Mouse (Mus musculus): Measurements from ENCODE around the gene Hydin. TPM values are rescaled to one million over a fixed set of nuclear protein-coding genes. Genes with fewer than 3 reads are reported as not detected.

Gene Hydin
- polyA plus RNA-seq, 1 experiment from 2014 or later, result 0.32 TPM

- H3K9ac ChIP-seq (ENCODE audit: low read depth, low read length), result no peak overlapping the region
- DNase-seq (ENCODE audit: low spot score) (peak; percentile 48), ATAC-seq (ENCODE audit: low read depth) (no peak)
- H3K9me3 ChIP-seq (ENCODE audit: control insufficient read depth, low read length), result no peaks in the 10 kb centered on the region
- peaks cover 20% of the 10 kb centered on the region for H3K36me3 ChIP-seq (ENCODE audit: control insufficient read depth, insufficient read depth, low read length)
- 69% methylated on average over 9 of the region's 9 CpGs for WGBS
- no peaks in the 10 kb centered on the region for H3K27me3 ChIP-seq (replicated peaks; ENCODE audit: control insufficient read depth, insufficient read depth, low read length)
- H3K4me1 ChIP-seq (ENCODE audit: control insufficient read depth, insufficient read depth, low read length), result no peaks in the 10 kb centered on the region; the same call in 1 of the 2 replicates
- peak overlapping the region; percentile 81 for H3K27ac ChIP-seq (replicated peaks; ENCODE audit: low read depth, low read length)
- no peak overlapping the region for H3K4me2 ChIP-seq (ENCODE audit: low read depth, low read length)
- no peak overlapping the region for H3K4me3 ChIP-seq (ENCODE audit: low read depth, low read length)
These were observed 362.7 kb downstream of the Hydin start for GRCm38 (mm10) chr8:110629245-110630063.

GRCm38 (mm10) chr8:110630079-110630478 lies 363.3 kb downstream of the Hydin start:
- DNase-seq (ENCODE audit: low spot score) (no peak), ATAC-seq (ENCODE audit: low read depth) (0 out of 2 replicates have a peak, but pooled peaks have one; percentile 10)
- Histone ChIP-seq H3K27ac (replicated peaks; ENCODE audit: low read depth, low read length) (peak overlapping the region; percentile 81), H3K9ac (ENCODE audit: low read depth, low read length) (no peak overlapping the region), H3K4me1 (ENCODE audit: control insufficient read depth, insufficient read depth, low read length) (no peaks in the 10 kb centered on the region; the same call in 1 of the 2 replicates), H3K36me3 (ENCODE audit: control insufficient read depth, insufficient read depth, low read length) (peaks cover 26% of the 10 kb centered on the region), H3K4me3 (ENCODE audit: low read depth, low read length) (no peak overlapping the region), H3K9me3 (ENCODE audit: control insufficient read depth, low read length) (no peaks in the 10 kb centered on the region), H3K27me3 (replicated peaks; ENCODE audit: control insufficient read depth, insufficient read depth, low read length) (no peaks in the 10 kb centered on the region), H3K4me2 (ENCODE audit: low read depth, low read length) (no peak overlapping the region)
- 80% methylated on average over 3 of the region's 3 CpGs for whole genome bisulfite sequencing

GRCm38 (mm10) chr8:110630571-110631071 lies 363.8 kb downstream of the Hydin start:
- Histone ChIP-seq H3K27ac (replicated peaks; ENCODE audit: low read depth, low read length) (peak overlapping the region; percentile 81), H3K4me2 (ENCODE audit: low read depth, low read length) (peak overlapping the region; percentile 41), H3K9ac (ENCODE audit: low read depth, low read length) (no peak overlapping the region), H3K4me3 (ENCODE audit: low read depth, low read length) (peak overlapping the region; percentile 13), H3K36me3 (ENCODE audit: control insufficient read depth, insufficient read depth, low read length) (peaks cover 31% of the 10 kb centered on the region), H3K4me1 (ENCODE audit: control insufficient read depth, insufficient read depth, low read length) (no peaks in the 10 kb centered on the region; the same call in 1 of the 2 replicates), H3K27me3 (replicated peaks; ENCODE audit: control insufficient read depth, insufficient read depth, low read length) (no peaks in the 10 kb centered on the region), H3K9me3 (ENCODE audit: control insufficient read depth, low read length) (no peaks in the 10 kb centered on the region)
- WGBS, result 55% methylated on average over 8 of the region's 8 CpGs
- DNase-seq (ENCODE audit: low spot score) (peak; percentile 88), ATAC-seq (ENCODE audit: low read depth) (peak; percentile 88)

GRCm38 (mm10) chr8:110631201-110631600 lies 364.4 kb downstream of the Hydin start:
- Histone ChIP-seq H3K4me2 (ENCODE audit: low read depth, low read length) (peak overlapping the region; percentile 41), H3K4me3 (ENCODE audit: low read depth, low read length) (peak overlapping the region; percentile 13; the same call in 1 of the 2 replicates), H3K9me3 (ENCODE audit: control insufficient read depth, low read length) (no peaks in the 10 kb centered on the region), H3K36me3 (ENCODE audit: control insufficient read depth, insufficient read depth, low read length) (peaks cover 35% of the 10 kb centered on the region), H3K27me3 (replicated peaks; ENCODE audit: control insufficient read depth, insufficient read depth, low read length) (no peaks in the 10 kb centered on the region), H3K4me1 (ENCODE audit: control insufficient read depth, insufficient read depth, low read length) (no peaks in the 10 kb centered on the region; the same call in 1 of the 2 replicates), H3K9ac (ENCODE audit: low read depth, low read length) (no peak overlapping the region), H3K27ac (replicated peaks; ENCODE audit: low read depth, low read length) (peak overlapping the region; percentile 81)
- ATAC-seq (ENCODE audit: low read depth) (peak; percentile 42; the same call in 1 of the 2 replicates), DNase-seq (ENCODE audit: low spot score) (peak; percentile 56)
- WGBS, result 82% methylated on average over 7 of the region's 7 CpGs

GRCm38 (mm10) chr8:110633814-110634213 lies 367.0 kb downstream of the Hydin start:
- WGBS, result 95% methylated on average over 3 of the region's 3 CpGs
- peaks cover 58% of the 10 kb centered on the region for H3K36me3 ChIP-seq (ENCODE audit: control insufficient read depth, insufficient read depth, low read length)
- no peak overlapping the region for H3K4me2 ChIP-seq (ENCODE audit: low read depth, low read length)

GRCm38 (mm10) chr8:110636182-110636581 lies 369.4 kb downstream of the Hydin start:
- no peaks in the 10 kb centered on the region for H3K9me3 ChIP-seq (ENCODE audit: control insufficient read depth, low read length)
- H3K27ac ChIP-seq (replicated peaks; ENCODE audit: low read depth, low read length), result no peak overlapping the region
- no peaks in the 10 kb centered on the region for H3K27me3 ChIP-seq (replicated peaks; ENCODE audit: control insufficient read depth, insufficient read depth, low read length)
- no peak overlapping the region for H3K4me3 ChIP-seq (ENCODE audit: low read depth, low read length)
- no peaks in the 10 kb centered on the region for H3K4me1 ChIP-seq (ENCODE audit: control insufficient read depth, insufficient read depth, low read length)
- ATAC-seq (ENCODE audit: low read depth) (no peak), DNase-seq (ENCODE audit: low spot score) (no peak)
- peaks cover 58% of the 10 kb centered on the region for H3K36me3 ChIP-seq (ENCODE audit: control insufficient read depth, insufficient read depth, low read length)
- H3K4me2 ChIP-seq (ENCODE audit: low read depth, low read length), result no peak overlapping the region
- H3K9ac ChIP-seq (ENCODE audit: low read depth, low read length), result no peak overlapping the region
- 94% methylated on average over 6 of the region's 6 CpGs for WGBS

More at GRCm38 (mm10) chr8:110633814-110634213, 367.0 kb downstream of the Hydin start:
- ATAC-seq (ENCODE audit: low read depth) (no peak), DNase-seq (ENCODE audit: low spot score) (no peak)
- Histone ChIP-seq H3K9me3 (ENCODE audit: control insufficient read depth, low read length) (no peaks in the 10 kb centered on the region), H3K4me3 (ENCODE audit: low read depth, low read length) (no peak overlapping the region), H3K4me1 (ENCODE audit: control insufficient read depth, insufficient read depth, low read length) (no peaks in the 10 kb centered on the region; the same call in 1 of the 2 replicates), H3K27me3 (replicated peaks; ENCODE audit: control insufficient read depth, insufficient read depth, low read length) (no peaks in the 10 kb centered on the region), H3K27ac (replicated peaks; ENCODE audit: low read depth, low read length) (no peak overlapping the region), H3K9ac (ENCODE audit: low read depth, low read length) (no peak overlapping the region)

- Histone ChIP-seq H3K4me3 (ENCODE audit: low read depth, low read length) (no peak overlapping the region), H3K9ac (ENCODE audit: low read depth, low read length) (no peak overlapping the region), H3K27me3 (replicated peaks; ENCODE audit: control insufficient read depth, insufficient read depth, low read length) (no peaks in the 10 kb centered on the region), H3K27ac (replicated peaks; ENCODE audit: low read depth, low read length) (no peak overlapping the region), H3K4me2 (ENCODE audit: low read depth, low read length) (no peak overlapping the region), H3K36me3 (ENCODE audit: control insufficient read depth, insufficient read depth, low read length) (peaks cover 16% of the 10 kb centered on the region; the same call in 1 of the 2 replicates), H3K9me3 (ENCODE audit: control insufficient read depth, low read length) (no peaks in the 10 kb centered on the region), H3K4me1 (ENCODE audit: control insufficient read depth, insufficient read depth, low read length) (no peaks in the 10 kb centered on the region)
- WGBS, result 86% methylated on average over 5 of the region's 5 CpGs
- 0 out of 2 replicates have a peak, but pooled peaks have one; percentile 22 for ATAC-seq (ENCODE audit: low read depth)
- DNase-seq (ENCODE audit: low spot score), result no peak
These were observed 375.6 kb downstream of the Hydin start for GRCm38 (mm10) chr8:110642331-110642730.

GRCm38 (mm10) chr8:110643177-110643576 lies 376.4 kb downstream of the Hydin start:
- Histone ChIP-seq H3K27me3 (replicated peaks; ENCODE audit: control insufficient read depth, insufficient read depth, low read length) (no peaks in the 10 kb centered on the region), H3K4me3 (ENCODE audit: low read depth, low read length) (no peak overlapping the region), H3K4me2 (ENCODE audit: low read depth, low read length) (no peak overlapping the region), H3K4me1 (ENCODE audit: control insufficient read depth, insufficient read depth, low read length) (no peaks in the 10 kb centered on the region), H3K36me3 (ENCODE audit: control insufficient read depth, insufficient read depth, low read length) (0 out of 2 replicates have a peak, but pooled peaks cover 8% of the 10 kb centered on the region), H3K27ac (replicated peaks; ENCODE audit: low read depth, low read length) (no peak overlapping the region), H3K9ac (ENCODE audit: low read depth, low read length) (no peak overlapping the region), H3K9me3 (ENCODE audit: control insufficient read depth, low read length) (no peaks in the 10 kb centered on the region)
- no peak for ATAC-seq (ENCODE audit: low read depth)
- 57% methylated on average over 4 of the region's 4 CpGs for WGBS
- no peak for DNase-seq (ENCODE audit: low spot score)
